Mouse (Mus musculus) MN1 (cell line): ENCODE measurements around the gene Pigo.

ENCODE experiments used
- DNase-seq: peaks from one replicate; pipeline ENCODE4 v3.0.0-alpha.2; 2016; ENCODE audit warnings: low spot score

Gene Pigo

DNA sequence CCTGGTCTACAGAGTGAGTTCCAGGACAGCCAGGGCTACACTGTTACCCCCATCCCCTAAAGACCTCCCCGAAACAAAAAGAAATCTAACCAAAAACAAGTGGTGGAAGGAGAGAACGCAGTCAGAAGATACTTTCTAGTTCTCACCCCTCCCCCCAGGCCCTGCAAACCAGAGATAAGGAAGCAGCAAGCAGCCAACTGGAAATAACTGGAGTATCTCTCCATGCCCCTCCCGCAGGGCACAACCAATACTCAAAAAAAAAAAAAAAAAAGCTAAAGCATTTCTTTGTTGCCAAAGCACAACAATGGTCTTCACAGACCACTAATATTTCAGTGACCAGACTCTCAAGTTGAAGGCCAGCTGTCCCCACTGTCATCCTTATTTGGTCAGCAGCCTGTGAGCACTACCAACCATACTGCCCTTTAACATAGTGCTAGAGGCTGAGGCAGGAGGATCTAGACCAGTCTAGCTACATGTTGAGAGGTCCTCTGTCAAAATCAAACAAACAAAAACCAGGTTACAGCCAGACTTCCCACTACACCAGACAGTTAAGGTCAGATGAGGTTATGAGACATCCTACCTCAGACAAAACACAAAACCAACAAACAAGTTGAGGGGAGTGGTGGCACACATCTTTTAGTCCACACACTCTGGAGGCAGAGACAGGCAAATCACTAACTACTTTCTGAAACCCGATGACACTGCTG lies 12.4 kb upstream of the Pigo start:
- DNase-seq = no peak

DNA sequence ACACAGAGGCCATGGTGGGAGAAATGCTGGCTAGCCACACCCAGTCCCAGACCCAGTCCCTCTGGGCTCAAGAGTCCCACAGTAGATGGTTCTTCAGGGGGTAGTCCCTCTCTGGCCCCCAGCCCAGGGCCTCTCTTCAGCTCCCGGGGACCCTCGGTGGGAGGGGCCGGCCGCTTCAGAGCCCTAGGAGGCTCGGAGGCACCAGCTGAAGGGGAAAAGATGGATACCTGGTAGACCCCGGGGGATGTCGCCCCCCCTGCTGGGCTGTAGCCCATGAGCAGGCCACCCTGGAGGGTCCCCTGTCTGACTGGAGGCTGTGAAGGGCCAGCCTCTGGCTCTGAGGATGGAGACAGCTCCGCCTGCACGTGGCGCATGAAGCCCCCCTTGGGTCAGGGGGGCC lies 10.7 kb upstream of the Pigo start:
- DNase-seq = no peak

DNA sequence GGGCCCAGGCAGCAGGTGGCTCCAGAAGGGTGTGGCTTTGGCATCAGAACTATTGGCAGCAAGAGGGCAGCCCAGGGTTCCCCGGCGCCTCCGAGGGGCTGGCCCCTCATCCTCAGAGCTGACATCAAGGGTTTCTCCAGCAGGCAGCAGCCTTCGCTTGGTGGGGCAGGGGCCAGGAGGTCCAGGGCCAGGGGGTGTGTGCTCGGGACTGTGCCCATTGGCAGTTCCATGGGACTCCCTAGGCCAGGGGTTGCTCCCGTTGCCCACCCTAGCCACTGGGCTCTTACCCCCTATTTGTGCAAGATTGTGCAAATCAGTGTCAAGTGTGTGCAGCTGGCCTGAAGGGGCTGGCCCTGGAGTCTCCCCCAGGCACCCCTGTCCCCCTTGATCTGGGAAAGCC lies 10.2 kb upstream of the Pigo start:
- DNase-seq = no peak

DNA sequence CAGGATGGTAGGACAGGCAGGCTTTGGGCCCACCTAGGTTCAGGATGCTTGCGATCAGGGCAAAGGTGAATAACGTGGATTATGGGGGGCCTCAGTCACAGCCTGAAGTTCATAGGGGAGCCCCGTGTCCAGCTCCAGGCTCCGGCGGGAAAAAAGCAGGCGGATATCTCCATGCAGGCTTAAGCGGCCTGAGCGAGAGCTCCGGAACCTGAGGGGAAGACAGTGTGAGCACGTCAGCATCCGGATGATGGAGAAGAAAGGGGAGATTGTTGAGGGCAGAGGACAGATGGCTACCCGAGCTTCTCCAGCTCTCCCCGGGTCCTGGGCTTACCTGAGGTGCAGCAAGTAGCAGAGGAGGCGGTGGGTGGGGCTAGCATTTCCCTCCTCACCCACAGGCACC lies 7.9 kb upstream of the Pigo start:
- DNase-seq = no peak

DNA sequence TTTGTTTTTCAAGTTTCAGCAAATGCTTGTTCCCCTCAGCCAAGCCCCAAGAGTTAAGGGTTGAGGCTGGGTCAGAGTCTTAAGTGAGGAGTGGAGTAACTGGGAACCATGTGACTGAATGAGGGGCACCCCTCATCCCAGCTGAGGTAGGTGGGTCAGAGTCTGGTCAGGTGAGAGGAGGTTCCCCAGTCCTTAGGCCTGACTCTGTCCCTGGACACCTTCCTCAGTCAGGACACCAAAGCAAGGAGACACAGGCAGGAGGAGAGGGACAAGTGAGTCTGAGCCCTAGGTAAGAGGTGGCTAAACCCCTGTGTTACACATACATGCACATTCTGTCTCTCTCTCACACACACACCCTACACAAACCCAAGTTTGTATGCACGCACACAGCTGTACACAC lies 6.9 kb upstream of the Pigo start:
- DNase-seq = no peak

DNA sequence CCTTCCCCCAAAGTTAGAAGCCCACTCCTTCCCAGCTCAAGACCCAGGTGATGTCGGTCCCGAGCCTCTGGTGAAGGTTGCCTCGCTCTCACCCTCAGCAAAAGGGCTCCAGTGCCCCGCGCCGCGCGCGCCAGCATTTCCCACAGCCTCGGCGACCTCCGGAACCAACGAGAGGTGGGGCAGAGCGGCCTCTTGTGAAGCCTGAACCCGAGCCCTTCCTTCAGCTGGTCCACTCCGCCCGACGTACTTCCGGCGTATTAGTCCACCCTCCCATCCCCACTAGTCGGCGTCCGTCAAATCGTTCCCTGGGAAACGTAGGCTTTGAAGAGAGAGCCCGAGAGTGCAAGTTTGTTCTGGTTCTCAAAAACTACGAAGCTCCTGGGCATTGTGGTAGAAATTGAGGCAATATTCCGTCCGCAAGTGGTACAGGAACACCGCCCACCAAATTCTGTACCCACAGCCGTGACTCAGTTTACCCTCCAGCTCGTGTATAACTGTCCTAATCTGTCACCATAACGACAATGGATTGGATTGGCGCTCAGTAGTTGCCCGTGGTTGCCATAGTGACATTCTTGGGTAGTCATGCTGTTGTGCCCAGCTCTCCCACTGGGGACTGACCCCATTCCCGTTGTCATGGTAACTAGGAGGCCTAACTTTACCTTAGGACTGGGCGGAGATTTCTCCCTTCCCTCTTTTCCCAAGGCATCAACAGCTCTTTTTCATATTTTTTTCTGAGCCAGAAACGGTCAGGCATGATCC lies 5.8 kb upstream of the Pigo start, which contains the start of gene Stoml2:
TSS of gene Stoml2 (minus strand) at position 474 of the 759 bp plus-strand sequence.
- peak; percentile 93 for DNase-seq

DNA sequence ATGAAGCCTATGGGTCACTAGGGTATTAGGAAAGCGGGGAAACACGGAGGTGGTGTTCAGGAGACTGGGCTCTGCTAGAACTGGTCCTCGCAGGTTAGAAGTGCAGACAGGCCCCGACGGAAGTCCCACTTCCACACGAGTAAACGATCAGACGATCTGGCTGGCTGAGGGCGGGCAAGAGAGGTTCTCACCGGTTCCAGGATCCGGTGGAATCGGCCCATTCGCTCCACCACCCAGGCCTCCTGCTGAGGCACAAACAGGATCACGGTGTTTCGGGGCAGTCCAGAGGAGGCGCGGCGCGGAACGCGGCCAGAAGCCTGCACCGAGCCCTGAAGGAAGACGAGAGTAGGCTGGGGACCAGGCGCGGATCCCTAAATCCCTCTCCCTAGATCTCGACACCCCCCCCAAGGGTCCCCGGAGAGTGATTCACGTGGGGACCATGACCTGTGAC lies 5.2 kb upstream of the Pigo start:
- peak; percentile 44 for DNase-seq

DNA sequence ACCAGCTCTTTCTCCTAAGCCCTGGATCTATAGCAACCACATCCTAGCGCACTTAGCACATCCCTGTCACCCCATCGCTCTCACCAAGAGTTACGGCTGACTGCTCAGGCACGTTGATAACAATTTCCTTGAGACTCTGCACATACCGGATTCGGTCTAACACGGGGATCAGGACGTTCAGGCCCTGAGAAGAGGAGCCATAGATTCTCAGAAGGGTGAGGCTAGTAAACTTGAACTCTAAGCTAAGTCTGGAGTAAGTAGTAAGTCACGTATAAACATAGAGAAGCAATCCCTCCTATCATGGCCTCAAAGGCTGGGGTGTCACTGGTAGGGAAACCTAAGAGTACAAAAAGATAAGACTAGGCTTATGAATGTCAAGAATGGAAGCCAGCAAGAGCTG lies 4.7 kb upstream of the Pigo start:
- DNase-seq = no peak

DNA sequence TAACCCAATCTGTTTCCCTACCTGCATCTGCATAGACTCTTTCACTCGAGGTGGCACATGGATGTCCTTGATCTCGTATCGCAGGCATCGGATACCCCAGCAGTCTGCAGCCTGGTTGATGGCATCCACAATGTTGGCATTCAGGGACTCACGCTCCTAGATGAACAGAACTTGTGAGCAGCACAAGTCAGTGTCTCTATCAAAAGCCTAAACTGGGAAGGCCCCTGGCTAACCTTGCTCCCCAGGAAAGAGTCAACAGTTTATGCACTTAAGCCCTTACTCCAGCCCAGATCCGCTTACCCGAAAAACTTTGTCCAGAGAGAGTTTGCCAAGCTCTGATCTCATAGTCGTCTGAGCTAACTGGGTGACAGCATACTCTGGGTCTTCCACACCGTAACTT lies 4.1 kb upstream of the Pigo start:
- no peak for DNase-seq

DNA sequence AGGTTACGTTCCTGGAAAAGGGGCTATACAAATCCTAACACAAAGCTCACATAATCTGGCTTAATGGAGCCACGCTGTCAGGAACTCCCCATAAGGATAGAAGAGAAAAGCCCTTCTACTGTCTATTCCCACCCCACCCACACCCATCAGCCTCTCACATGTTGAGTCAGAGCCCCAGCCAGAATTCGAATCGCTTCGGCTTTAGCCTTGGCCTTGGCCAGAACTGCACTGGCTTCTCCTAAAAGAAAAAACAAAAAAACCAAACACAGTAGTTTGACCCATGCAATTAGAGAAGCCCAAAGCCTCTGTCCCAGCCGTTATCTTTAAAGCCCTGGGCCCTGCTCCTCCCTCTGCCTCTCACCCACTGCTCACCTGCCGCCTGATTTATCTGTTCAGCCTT lies 3.5 kb upstream of the Pigo start:
- no peak for DNase-seq

DNA sequence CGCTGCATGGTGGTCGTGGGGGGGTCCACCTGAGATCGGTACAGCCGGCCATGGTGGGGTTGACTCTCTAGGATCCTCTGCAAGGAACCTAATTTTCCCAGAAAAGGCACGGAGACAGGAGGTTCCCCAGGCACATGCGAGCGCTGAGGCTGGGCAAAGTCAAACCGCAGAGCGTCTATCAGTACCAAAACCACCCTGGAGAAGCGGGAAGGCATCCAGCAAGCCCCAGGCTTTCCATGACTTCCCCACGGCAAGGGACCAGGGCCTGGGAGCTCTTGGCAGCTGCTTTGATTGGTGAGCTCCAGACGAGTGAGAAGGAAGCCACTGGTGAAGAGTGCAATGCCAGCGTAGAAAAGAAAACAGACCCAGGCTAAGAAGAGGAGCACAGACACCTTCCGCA lies 946 bp downstream of the Pigo start:
- DNase-seq = no peak

DNA sequence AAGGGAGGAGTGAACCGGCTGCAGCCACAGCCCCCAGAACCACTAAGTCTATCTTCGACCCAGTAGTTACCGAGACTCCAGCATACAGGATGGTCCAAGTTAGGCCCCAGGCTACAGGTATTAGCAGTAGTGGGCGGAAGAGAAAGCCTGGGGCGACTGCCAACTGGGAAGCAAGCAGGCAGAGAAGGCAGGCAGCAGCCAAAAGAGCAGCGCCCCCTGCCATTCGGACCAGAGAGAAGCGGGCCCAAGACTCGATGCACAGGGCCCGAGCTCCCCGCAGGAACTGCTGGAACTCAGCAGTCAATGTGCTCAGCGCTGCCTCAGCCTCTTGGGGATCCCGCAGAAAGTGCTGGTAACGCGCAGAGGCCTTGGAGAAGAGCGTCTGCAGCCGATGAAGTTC lies 4.3 kb downstream of the Pigo start:
- no peak for DNase-seq

DNA sequence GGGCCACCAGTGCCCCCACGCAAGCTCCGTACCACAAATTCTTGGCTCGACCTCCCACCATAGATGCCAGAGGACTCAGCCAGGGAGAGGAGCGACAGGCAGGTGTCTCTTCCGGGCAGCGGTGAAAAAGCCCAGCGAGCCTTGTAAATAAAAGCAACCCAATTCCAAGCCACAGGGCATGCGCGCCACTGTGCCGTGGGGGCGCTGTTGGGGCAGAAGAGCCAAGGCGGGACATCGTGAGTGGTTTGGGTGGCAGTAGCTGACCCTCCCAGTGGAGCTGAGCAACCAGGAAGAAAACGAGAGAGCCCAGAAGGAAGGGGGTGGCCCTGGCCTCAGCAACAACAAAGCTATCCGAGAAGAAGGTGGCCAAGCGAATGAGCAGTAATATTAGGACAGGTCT lies 4.7 kb downstream of the Pigo start:
- DNase-seq = no peak

DNA sequence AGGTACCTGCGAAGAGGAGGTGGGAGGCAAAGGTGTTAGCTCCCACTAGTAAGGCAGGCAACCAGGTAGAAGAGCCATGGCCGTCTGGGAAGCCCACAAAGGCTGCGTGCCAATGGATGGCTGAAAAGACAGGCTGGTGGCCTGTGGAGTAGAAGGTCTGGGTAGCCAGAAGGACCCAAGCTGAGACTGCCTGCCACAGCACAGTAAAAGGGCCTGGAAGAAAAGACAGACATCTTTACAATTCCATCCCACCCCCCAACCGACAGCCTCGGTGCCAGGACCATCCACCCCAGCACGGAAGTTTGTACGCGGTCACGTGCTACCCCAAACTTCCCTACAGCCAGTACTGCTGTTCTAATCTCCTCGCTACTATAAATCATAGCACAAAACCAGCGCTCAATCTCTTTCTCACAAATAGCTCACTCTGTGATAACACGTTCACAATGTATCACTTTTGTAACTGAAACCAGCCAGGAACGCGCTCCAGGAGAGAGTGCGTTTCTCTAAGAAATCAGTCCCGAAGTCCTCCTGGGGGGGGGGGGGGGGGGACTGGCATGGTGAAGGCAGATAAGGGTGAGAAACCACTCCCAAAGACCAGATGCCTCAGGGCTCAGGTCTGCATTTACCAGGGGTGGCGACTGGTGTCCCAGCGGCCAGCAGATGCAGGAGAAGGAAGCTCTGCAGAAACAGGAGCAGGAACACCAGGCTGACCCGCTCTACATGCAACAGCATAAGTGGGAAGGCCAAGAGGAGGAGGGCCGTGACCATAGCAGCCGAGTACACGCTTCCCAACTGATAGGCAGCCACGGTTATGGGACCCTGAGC lies 5.8 kb downstream of the Pigo start:
- DNase-seq = no peak

DNA sequence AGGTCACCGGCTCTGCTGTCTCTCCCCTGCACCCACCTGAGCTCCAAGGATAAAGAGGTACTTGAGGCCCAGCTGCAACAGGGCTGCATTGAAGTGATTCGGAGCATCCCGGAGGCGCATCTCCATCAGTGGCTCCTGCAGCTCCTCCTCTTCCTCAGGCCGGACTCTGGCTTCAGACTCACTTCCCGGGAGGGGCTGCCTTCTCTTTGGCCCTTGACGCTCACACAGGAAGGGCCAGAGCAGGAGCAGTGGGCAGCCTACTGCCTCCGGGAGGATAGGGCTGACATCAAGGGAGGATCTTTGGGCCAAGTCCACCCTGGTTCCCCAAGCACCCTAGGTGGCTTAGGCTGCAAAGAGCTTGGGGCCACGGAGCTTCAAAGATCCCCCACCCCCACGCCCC lies 6.4 kb downstream of the Pigo start:
- DNase-seq = no peak

DNA sequence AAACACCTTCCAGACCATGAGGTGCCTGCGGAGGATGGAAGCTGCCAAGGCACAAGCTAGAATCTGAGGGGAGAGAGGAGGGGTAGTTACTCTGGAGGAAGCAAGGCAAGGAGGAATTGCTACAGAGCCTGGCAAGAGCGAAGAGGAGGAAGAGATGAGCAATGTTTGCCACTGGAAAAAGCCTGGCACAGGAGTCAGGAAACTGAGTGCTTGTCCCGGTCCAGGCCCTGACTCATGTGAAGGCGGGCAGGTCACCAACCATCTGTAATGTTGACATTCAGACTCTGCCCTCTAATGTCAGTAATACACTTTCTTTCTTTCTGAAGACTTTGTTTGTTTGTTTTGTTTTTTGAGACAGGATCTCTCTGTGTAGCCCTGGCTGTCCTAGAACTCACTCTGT lies 7.5 kb downstream of the Pigo start:
- no peak for DNase-seq

DNA sequence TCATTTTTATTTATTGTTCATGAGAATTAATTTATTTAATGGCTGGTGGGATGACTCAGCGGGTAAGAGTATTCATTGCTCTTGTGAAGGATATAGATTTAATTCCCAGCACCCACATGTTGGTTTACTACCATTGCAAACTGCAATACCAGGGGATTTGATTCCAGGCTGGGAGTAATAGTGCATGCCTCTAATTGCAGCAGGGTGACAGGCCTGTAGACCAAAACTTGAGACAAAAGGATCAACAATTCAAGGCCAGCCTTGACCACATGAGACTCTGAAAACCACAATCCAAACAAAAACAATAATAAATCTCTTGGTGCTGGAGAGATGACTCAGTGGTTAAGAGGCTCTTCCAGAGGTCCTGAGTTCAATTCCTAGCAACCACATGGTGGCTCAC lies 13.5 kb downstream of the Pigo start:
- no peak for DNase-seq

DNA sequence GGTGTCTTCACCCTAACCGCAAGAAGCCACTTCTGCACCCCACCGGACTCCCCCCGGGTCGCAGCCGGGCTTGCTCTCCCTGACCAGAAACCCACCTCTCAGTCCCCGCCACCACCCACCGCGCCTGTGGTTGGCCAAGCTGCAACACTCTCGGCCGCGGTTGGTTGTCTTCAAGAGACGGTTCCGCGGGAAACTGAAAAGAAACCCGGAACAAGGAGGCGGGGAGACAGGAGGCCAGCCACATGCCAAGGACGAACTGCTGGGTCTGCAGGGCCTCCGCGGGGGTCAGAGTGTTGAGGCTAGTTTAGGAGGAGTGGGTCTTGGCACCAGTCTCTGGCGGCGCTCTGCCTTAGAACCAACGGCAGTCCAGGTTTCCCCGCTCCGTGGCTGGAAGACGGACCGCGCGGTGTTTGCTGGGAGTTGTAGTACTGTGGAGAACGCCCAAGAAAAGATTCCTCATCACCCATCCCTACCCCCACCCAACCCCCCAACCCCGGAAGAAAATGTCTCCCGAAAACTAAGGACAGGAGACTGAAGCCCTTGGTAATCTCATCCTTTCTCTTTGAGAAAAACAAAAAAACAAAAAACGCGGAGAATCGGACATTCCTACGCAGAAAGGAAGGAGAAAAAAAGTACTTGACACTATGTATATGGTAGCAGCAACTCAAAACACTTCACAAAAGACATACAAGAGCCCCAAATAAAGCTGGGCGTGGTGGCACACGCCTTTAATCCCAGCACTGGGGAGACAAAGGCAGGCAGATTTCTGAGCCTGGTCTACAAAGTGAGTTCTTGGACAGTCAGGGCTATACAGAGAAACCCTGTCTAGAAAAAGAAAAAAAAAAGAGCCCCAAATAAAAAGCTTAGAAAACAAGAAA lies 15.2 kb downstream of the Pigo start, which contains the start of gene Fancg:
TSS of gene Fancg (minus strand) at position 346 of the 878 bp plus-strand sequence.
- DNase-seq = peak; percentile 71

DNA sequence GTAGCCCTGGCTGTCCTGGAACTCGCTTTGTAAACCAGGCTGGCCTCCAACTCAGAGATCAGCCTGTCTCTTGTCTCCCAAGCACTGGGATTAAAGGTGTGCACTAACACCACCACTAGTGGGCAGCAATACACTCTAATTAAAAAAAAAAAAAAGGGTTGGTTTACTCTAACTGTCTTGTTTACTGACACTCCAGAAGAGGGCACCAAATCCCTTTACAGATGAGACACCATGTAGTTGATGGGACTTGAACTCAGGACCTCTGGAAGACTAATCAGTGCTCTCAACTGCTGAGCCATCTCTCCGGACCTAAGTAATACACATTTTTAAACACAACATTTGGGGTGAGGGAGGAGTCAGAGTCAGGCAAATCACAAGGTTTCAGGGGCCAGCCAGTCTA lies 19.9 kb downstream of the Pigo start:
- peak; percentile 52 for DNase-seq

DNA sequence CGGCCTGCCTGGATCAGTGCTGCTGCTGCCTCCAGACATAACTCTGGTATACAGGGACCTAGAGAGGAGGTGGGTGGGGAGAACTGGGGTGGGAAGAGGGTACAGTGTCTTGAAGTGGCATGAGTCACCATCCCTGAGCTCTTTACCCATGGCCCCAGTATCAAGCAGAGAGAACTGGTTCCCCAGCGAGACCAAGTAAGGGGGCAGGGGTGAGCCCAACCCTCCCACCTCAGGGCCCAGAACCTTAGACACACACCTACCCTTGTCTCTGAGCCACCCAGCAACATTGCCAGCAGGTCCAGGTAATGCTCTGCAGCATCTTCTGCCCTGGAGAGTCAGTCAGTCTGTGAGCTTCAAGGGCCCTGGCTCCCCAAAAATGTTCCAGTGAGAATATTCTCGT lies 20.7 kb downstream of the Pigo start:
- no peak for DNase-seq

DNA sequence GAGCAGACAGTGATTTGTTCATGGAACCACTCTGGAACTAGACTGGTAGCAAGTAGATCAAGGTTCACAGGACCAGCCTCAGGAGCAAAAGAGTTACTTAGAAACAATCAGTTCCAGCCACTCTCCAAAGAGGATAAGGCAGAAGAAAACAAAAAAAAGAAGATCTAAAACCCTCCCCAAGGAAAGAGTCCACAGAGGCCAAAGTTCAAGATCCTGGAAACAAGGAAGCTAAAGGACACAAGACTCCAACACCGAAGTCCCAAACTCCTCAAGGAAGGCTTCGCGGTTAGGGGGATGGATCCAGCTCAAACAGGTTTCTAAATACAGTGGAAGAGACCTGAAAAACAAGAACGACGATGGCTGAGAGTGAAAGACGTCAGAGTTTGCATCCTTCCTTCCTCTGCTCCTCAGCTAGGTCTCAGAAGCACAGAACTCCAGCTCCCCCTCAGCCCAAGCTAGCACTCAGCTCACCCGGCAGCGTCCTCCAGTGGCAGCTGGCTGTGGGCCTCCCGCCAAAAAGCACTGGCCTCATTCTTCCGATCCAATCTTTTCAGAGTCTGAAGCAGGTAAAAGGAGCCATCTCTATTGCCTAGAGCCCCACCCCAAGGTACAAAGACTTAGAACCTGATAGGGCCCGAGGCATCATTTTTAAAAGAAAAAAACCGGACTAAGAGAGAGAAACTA lies 22.7 kb downstream of the Pigo start:
- DNase-seq = no peak
